ENCODE assay signal across 9 mouse cellular contexts in the genomic region with DNA sequence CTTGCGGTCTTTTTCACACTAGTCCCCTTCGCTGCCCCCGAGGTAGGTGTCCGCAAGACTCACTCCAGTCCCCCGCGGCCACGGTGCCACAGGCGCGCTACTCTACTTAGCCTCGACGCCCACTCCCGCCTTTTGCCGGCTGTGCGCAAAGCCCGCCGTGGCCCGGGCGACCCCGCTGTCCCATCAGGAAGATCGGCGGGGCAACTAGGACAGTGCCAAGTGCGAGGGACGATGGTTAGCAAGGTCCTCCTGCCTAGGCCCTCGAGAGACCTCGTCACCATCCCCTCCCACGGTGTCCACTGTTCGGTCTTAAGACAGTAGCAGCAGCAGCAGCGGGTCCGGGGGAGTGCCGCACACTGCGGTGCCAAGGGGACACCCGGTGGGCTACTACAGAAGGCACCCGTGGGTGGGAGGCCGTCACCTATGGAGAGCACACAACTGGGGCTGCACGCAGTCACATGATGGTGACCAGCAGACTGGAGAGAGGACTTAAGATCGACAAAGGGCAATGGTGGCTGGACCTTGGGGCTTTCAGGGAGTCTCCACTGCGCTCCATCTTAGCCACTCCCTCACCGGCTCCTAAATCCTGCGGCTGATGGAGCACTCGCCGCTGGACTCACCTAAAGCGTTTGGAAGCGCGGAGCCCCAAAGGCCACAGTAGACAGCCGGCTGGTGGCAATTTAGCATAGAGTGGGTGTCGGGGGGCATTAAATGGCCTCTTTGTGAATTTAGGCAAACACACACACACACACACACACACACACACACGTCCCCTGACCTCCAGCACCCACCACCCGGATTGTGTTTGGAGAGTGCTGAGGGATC. TPM values are rescaled to one million over a fixed set of nuclear protein-coding genes. Genes with fewer than 3 reads are reported as not detected.
DNase-seq lines count a peak whose midpoint lies in the region; ATAC-seq lines count a peak whose summit lies in the region.
"Had no signal": no experiment of that assay in that cellular context is flagged by ENCODE, and none has a peak within 500 bp of the region (broad histone marks: within the 10 kb centered on the region; RNA-seq: fewer than 3 reads in every experiment).

No protein-coding gene starts in this region.

- WGBS in heart, embryonic 14.5 days, result 2% methylated on average over 48 of the region's 48 CpGs
- WGBS in forebrain, embryonic 13.5 days, result 3% methylated on average over 48 of the region's 48 CpGs
- 1% methylated on average over 48 of the region's 48 CpGs for WGBS in midbrain, embryonic 12.5 days

- H3K9ac ChIP-seq in heart, embryonic 14.5 days (ENCODE audit: low read length), result peak overlapping the region; percentile 27; the same call in 1 of the 2 replicates
- peak overlapping the region; percentile 66 for H3K9ac ChIP-seq in forebrain, embryonic 13.5 days
- no peak overlapping the region for H3K9ac ChIP-seq in midbrain, embryonic 12.5 days (replicated peaks)

- no peak for ATAC-seq in heart, embryonic 14.5 days (ENCODE audit: insufficient number of reproducible peaks, insufficient read depth, low FRiP score, low read depth)
- ATAC-seq in forebrain, embryonic 13.5 days, result no peak
- ATAC-seq in midbrain, embryonic 12.5 days (ENCODE audit: low FRiP score, low read depth), result no peak

- H3K36me3 ChIP-seq in heart, embryonic 14.5 days (ENCODE audit: control insufficient read depth, insufficient read depth, low read length), result no peaks in the 10 kb centered on the region
- H3K36me3 ChIP-seq in forebrain, embryonic 13.5 days (ENCODE audit: poor library complexity, severe bottlenecking), result peaks cover 3% of the 10 kb centered on the region; the same call in 1 of the 2 replicates
- H3K36me3 ChIP-seq in midbrain, embryonic 12.5 days, result no peaks in the 10 kb centered on the region

- no peaks in the 10 kb centered on the region for H3K9me3 ChIP-seq in heart, embryonic 14.5 days (ENCODE audit: control insufficient read depth, low read length)
- H3K9me3 ChIP-seq in forebrain, embryonic 13.5 days (replicated peaks), result no peaks in the 10 kb centered on the region
- no peaks in the 10 kb centered on the region for H3K9me3 ChIP-seq in midbrain, embryonic 12.5 days

- H3K27ac ChIP-seq in heart, embryonic 14.5 days (replicated peaks in 1 of 2; ENCODE audit: control insufficient read depth in 1 of 2, insufficient read depth in 1 of 2, low read depth in 2 of 2, low read length in 2 of 2), result no peak overlapping the region
- peak overlapping the region; percentile 97 for H3K27ac ChIP-seq in forebrain, embryonic 13.5 days
- H3K27ac ChIP-seq in midbrain, embryonic 12.5 days (replicated peaks), result no peak overlapping the region

- peak overlapping the region; percentile 50 for H3K4me2 ChIP-seq in heart, embryonic 14.5 days (ENCODE audit: low read length)
- H3K4me2 ChIP-seq in forebrain, embryonic 13.5 days, result peak overlapping the region; percentile 58
- H3K4me2 ChIP-seq in midbrain, embryonic 12.5 days (replicated peaks), result 0 out of 2 replicates have a peak overlapping the region, but pooled peaks have one; percentile 7

- no peak for DNase-seq in heart, adult 9 months (ENCODE audit: low spot score in 2 of 2)
- peak; percentile 69 for DNase-seq in R1 (ENCODE audit: low read depth, low spot score)
- DNase-seq in ovary, adult 18-20 months (ENCODE audit: low spot score), result no peak
- no peak for DNase-seq in kidney, adult 18-20 months
- no peak for DNase-seq in adrenal gland, adult 8-10 months
- DNase-seq: gastrocnemius, postnatal 25 days had no signal

- peaks cover 32 to 62% of the 10 kb centered on the region in 2 experiments for H3K4me1 ChIP-seq in heart, embryonic 14.5 days (ENCODE audit: control insufficient read depth in 2 of 2, insufficient read depth in 2 of 2, low read length in 2 of 2)
- H3K4me1 ChIP-seq in forebrain, embryonic 13.5 days, result peaks cover 91% of the 10 kb centered on the region
- peaks cover 22% of the 10 kb centered on the region; the same call in 1 of the 2 replicates for H3K4me1 ChIP-seq in midbrain, embryonic 12.5 days

- peak overlapping the region; percentile 3 to 21; a peak in 3 of 4 replicates for H3K4me3 ChIP-seq in heart, embryonic 14.5 days (ENCODE audit: control insufficient read depth in 1 of 2, insufficient read depth in 1 of 2, low read depth in 1 of 2, low read length in 2 of 2)
- peak overlapping the region; percentile 30 for H3K4me3 ChIP-seq in forebrain, embryonic 13.5 days
- peak overlapping the region; percentile 14 for H3K4me3 ChIP-seq in midbrain, embryonic 12.5 days

- peaks cover 98% of the 10 kb centered on the region for H3K27me3 ChIP-seq in heart, embryonic 14.5 days (ENCODE audit: control insufficient read depth, insufficient read depth, low read length)
- H3K27me3 ChIP-seq in forebrain, embryonic 13.5 days, result peaks cover 98% of the 10 kb centered on the region
- peaks cover 100% of the 10 kb centered on the region for H3K27me3 ChIP-seq in midbrain, embryonic 12.5 days

RNA-seq across cellular contexts. Expression of gene Nfix, which starts 15.3 kb away (rescaled TPM):
- 16.3 and 16.8 TPM in 2 replicates for polyA plus RNA-seq in heart, embryonic 14.5 days (2014; fragmentation: Nextera tagmentation; extraction: Ambion mirVana)
- polyA plus RNA-seq in forebrain, embryonic 13.5 days (2015; fragmentation: Nextera tagmentation; extraction: Ambion mirVana), result 127 and 145 TPM in 2 replicates
- 6.6 and 8.5 TPM in 2 replicates for polyA plus RNA-seq in midbrain, embryonic 12.5 days (2016; fragmentation: Nextera tagmentation; extraction: Ambion mirVana)
- total RNA-seq in adrenal gland, adult 8-10 months (2022), result 100 to 1,000 TPM in 3 of 4 experiments, 10 to 100 TPM in 1; 99.6 to 150 (median 117) TPM

RNA-seq across cellular contexts. Expression of gene Dand5, which starts 37.7 kb away (rescaled TPM):
- 5.9 and 6.6 TPM in 2 replicates for polyA plus RNA-seq in heart, embryonic 14.5 days (2014; fragmentation: Nextera tagmentation; extraction: Ambion mirVana)
- 7.3 and 8.2 TPM in 2 replicates for polyA plus RNA-seq in forebrain, embryonic 13.5 days (2015; fragmentation: Nextera tagmentation; extraction: Ambion mirVana)
- 5.0 and 6.1 TPM in 2 replicates for polyA plus RNA-seq in midbrain, embryonic 12.5 days (2016; fragmentation: Nextera tagmentation; extraction: Ambion mirVana)
- total RNA-seq in adrenal gland, adult 8-10 months (2022), result 10 to 100 TPM; 11.2 to 14.9 (median 12.5) TPM

RNA-seq across cellular contexts. Expression of gene Gadd45gip1, which starts 46.4 kb away (rescaled TPM):
- 49.9 and 53.0 TPM in 2 replicates for polyA plus RNA-seq in heart, embryonic 14.5 days (2014; fragmentation: Nextera tagmentation; extraction: Ambion mirVana)
- 42.6 and 47.0 TPM in 2 replicates for polyA plus RNA-seq in forebrain, embryonic 13.5 days (2015; fragmentation: Nextera tagmentation; extraction: Ambion mirVana)
- 36.1 and 36.6 TPM in 2 replicates for polyA plus RNA-seq in midbrain, embryonic 12.5 days (2016; fragmentation: Nextera tagmentation; extraction: Ambion mirVana)
- total RNA-seq in adrenal gland, adult 8-10 months (2022), result 10 to 100 TPM; 63.6 to 68.4 (median 66.2) TPM

RNA-seq across cellular contexts. Expression of gene Rad23a, which starts 55.6 kb away (rescaled TPM):
- 122 and 125 TPM in 2 replicates for polyA plus RNA-seq in heart, embryonic 14.5 days (2014; fragmentation: Nextera tagmentation; extraction: Ambion mirVana)
- 93.9 and 114 TPM in 2 replicates for polyA plus RNA-seq in forebrain, embryonic 13.5 days (2015; fragmentation: Nextera tagmentation; extraction: Ambion mirVana)
- 104 and 110 TPM in 2 replicates for polyA plus RNA-seq in midbrain, embryonic 12.5 days (2016; fragmentation: Nextera tagmentation; extraction: Ambion mirVana)
- total RNA-seq in adrenal gland, adult 8-10 months (2022), result 100 to 1,000 TPM; 107 to 125 (median 111) TPM

Comparison
In these comparisons a context has a peak if more than half of its experiments do, and no peak if none do; other contexts are left out.
1. H3K4me2 ChIP-seq: peak in every context shown above with its lines; median percentile 58 in forebrain, embryonic 13.5 days; 50 in heart, embryonic 14.5 days; 7 in midbrain, embryonic 12.5 days.